Mouse (Mus musculus) midbrain, embryonic 15.5 days (tissue): Measurements from ENCODE around the gene Gcnt4. TPM values are rescaled to one million over a fixed set of nuclear protein-coding genes. Genes with fewer than 3 reads are reported as not detected.
"Not testable (repeated sequence)": the region's sequence is repeated elsewhere in the genome, so short reads cannot be mapped to it uniquely, and the experiment has no call there.

ENCODE experiments used
- ATAC-seq: fragments of 200-750 bp; cut with Nextera tagmentation; replicated peaks from 2 replicates; pipeline ENCODE4 v1.8.0; 2017; ENCODE audit warnings: moderate TSS enrichment
- H3K27ac ChIP-seq: fragments of 300-500 bp; sonication (generic); 2 replicates; pipeline ENCODE4 v1.5.1; 2015; ENCODE audit warnings: mild to moderate bottlenecking, inconsistent platforms
- H3K27me3 ChIP-seq: fragments of 300-500 bp; sonication (generic); replicated peaks from 2 replicates; pipeline ENCODE4 v1.6.1; 2015; ENCODE audit warnings: inconsistent platforms
- H3K36me3 ChIP-seq: fragments of 300-500 bp; sonication (generic); replicated peaks from 2 replicates; pipeline ENCODE4 v1.6.1; 2015; ENCODE audit warnings: inconsistent platforms
- H3K4me1 ChIP-seq: fragments of 300-500 bp; sonication (generic); 2 replicates; pipeline ENCODE4 v1.6.1; 2015; ENCODE audit warnings: inconsistent platforms
- H3K4me2 ChIP-seq: fragments of 300-500 bp; sonication (generic); 2 replicates; pipeline ENCODE4 v1.6.1; 2015; ENCODE audit warnings: inconsistent platforms, mild to moderate bottlenecking, moderate library complexity
- H3K4me3 ChIP-seq: fragments of 300-500 bp; sonication (generic); 2 replicates; pipeline ENCODE4 v1.5.1; 2015; ENCODE audit warnings: mild to moderate bottlenecking, inconsistent platforms
- H3K9ac ChIP-seq: fragments of 300-500 bp; sonication (generic); 2 replicates; pipeline ENCODE4 v1.6.1; 2015; ENCODE audit warnings: mild to moderate bottlenecking, inconsistent platforms
- H3K9me3 ChIP-seq: fragments of 300-500 bp; sonication (generic); 2 replicates; pipeline ENCODE4 v1.6.1; 2016; ENCODE audit warnings: inconsistent platforms
- WGBS: fragments of 180-500 bp; shearing (Covaris S2); methylation state at CpG from one replicate; pipeline ENCODE4 v1.1.7; 2015; ENCODE audit warnings: mixed read lengths; 5-methylcytosine and 5-hydroxymethylcytosine counted together
- polyA plus RNA-seq: library from polyadenylated mRNA; unstranded; fragments of >200 nt; fragmentation: Nextera tagmentation; extraction: Ambion mirVana; gene quantifications from 2 replicates; pipeline ENCODE4 v1.2.1, GENCODE M21; 2015

The Gcnt4 gene
- polyA plus RNA-seq, 1 experiment from 2014 or later: 0.14 TPM

DNA sequence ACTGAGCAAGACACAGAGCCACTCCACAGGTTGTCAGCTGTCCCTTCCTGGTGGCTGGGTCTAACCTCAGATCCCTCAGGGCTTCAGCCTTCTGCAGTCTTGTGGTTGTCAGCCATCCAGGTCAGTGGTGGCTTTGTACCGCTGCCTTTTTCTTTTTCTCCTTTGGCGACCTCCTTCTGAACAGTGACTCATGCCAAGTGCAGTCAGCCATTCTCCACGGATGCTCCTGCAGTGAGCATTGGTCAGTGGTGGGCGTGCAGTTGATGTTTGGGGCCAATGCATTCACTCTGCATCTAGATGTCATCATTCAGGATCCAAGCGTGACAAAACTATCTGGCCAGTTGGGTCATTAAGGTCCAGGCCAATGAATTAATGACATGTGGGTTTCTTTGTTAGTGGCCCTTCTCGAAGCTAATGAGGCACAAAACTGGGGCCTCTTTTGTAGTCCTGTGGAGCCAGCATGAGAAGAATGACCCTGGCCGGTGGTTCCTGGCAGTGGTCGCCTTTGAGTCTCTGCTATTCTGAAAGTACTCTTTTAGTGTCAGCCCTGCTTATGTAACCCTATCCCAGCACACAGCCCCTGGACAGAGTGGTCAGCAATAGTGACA is 4.0 kb downstream of the Gcnt4 start:
- peaks cover 14% of the 10 kb centered on the region for H3K4me1 ChIP-seq
- no peak overlapping the region for H3K4me3 ChIP-seq
- WGBS: 19% methylated on average over 8 of the region's 8 CpGs

DNA sequence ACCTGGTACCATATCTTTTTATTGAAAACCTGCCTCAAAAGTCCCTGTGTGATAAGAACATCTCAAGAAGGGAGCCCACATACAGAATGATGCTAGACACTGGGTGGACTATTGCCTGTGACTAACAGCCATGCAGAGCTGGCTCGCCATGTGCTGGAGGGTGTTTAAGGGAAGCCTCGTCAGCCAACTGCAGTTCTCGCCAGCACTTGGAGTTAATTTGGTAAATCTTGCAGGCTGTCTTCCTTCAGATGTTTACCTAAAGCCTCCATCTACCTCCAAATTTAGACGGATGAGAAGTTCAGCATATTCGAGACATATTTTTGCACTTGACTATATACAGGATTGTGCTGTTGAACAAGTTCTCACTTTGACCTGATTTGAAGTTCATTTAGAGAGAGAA is 8.3 kb downstream of the Gcnt4 start:
- ATAC-seq: no peak

More for the DNA sequence above, 4.0 kb downstream of the Gcnt4 start:
- Histone ChIP-seq H3K27me3 (peaks cover 26% of the 10 kb centered on the region), H3K9ac (no peak overlapping the region), H3K27ac (no peak overlapping the region), H3K4me2 (no peak overlapping the region), H3K9me3 (no peaks in the 10 kb centered on the region), H3K36me3 (no peaks in the 10 kb centered on the region)
- ATAC-seq: no peak

DNA sequence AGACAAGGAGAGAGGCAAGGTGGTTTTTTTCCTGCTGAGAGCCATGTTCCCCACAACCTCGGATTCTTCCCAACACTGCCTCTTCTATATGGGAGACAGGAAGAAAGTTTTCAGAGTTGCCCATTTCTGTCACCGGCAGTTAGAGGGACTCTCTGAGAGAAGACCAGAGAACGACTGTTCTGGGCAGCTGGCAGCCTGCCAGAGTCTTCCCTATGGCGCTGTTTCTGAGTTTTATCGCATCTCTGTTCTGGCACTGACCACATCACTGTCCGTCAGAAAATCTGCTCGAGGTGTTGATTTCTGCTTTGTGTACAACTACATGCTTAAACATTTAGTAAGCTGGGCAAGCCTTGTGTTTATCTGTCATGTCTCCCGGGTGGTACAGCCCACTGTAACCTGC is 8.9 kb downstream of the Gcnt4 start:
- WGBS: 70% methylated on average over 8 of the region's 8 CpGs
- ATAC-seq: no peak
- Histone ChIP-seq H3K9me3 (no peaks in the 10 kb centered on the region), H3K9ac (no peak overlapping the region), H3K27me3 (no peaks in the 10 kb centered on the region), H3K4me1 (no peaks in the 10 kb centered on the region), H3K27ac (no peak overlapping the region), H3K4me2 (no peak overlapping the region), H3K36me3 (no peaks in the 10 kb centered on the region), H3K4me3 (no peak overlapping the region)

More for the DNA sequence above, 8.3 kb downstream of the Gcnt4 start:
- Histone ChIP-seq H3K27me3 (no peaks in the 10 kb centered on the region), H3K4me3 (no peak overlapping the region), H3K36me3 (no peaks in the 10 kb centered on the region), H3K4me1 (no peaks in the 10 kb centered on the region), H3K9ac (no peak overlapping the region), H3K27ac (no peak overlapping the region), H3K4me2 (no peak overlapping the region), H3K9me3 (no peaks in the 10 kb centered on the region)
- WGBS: 90% methylated on average over 5 of the region's 5 CpGs

DNA sequence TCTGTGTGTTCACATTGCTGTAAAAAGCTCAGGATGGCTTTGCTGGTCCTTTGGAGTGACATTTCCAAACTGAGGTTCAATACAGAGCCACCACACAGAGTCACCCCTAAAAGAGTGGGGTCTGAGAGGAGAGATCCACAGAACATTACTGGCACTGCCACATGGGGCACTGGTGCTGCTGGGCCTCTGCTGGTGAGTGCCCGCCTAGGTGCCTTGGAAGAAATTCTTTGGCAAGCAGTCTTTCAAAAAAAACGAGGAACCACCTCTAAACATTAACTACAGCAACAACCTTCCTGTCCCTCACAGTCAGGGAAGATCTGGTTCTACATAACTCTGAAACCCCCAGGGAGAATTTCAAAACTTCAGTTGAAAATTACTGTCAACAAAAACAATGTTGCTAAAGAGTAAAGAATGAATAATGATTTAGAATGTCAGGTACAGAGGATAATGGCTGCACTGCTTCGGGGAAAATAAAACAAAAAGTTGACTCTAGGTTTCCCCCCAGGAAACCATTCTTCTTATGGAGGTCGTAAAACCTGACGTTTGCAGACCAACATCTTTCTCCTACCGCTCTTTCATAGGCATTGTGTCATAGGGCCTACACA is 11.8 kb downstream of the Gcnt4 start:
- no peaks in the 10 kb centered on the region for H3K36me3 ChIP-seq
- no peak overlapping the region for H3K4me2 ChIP-seq
- H3K9me3 ChIP-seq: no peaks in the 10 kb centered on the region
- H3K27ac ChIP-seq: no peak overlapping the region
- no peak overlapping the region for H3K4me3 ChIP-seq
- H3K27me3 ChIP-seq: no peaks in the 10 kb centered on the region
- no peak overlapping the region for H3K9ac ChIP-seq
- 68% methylated on average over 6 of the region's 6 CpGs for WGBS
- ATAC-seq: no peak
- H3K4me1 ChIP-seq: no peaks in the 10 kb centered on the region

DNA sequence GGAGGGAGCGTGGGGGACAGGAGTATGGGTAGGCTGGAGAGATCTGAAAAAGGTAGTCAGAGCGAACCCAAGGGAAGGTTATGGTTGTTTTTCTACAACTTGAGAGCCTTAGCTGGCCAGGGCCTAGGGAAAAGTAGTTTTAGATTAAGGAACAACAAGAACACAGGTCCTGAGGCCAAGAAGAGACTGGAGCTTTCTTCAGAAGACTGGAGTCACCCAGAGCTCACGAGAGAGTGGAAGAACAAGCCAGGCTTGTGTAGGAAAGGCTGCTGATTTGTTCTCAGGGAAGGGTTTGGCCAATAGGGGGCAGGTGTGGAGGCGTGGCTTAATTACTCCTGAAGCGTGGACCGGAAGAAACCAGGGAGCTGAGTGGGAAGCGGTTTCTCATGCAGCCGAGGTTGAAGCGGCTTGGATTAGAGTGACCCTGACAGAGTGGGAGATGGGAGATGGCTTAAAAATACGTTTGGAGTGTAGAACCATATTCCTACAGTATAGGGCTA is 12.6 kb downstream of the Gcnt4 start:
- no peak overlapping the region for H3K27ac ChIP-seq
- ATAC-seq: no peak
- no peaks in the 10 kb centered on the region for H3K9me3 ChIP-seq
- H3K4me1 ChIP-seq: no peaks in the 10 kb centered on the region
- no peak overlapping the region for H3K4me2 ChIP-seq
- WGBS: 75% methylated on average over 10 of the region's 10 CpGs
- H3K4me3 ChIP-seq: no peak overlapping the region
- no peak overlapping the region for H3K9ac ChIP-seq
- no peaks in the 10 kb centered on the region for H3K27me3 ChIP-seq
- no peaks in the 10 kb centered on the region for H3K36me3 ChIP-seq

DNA sequence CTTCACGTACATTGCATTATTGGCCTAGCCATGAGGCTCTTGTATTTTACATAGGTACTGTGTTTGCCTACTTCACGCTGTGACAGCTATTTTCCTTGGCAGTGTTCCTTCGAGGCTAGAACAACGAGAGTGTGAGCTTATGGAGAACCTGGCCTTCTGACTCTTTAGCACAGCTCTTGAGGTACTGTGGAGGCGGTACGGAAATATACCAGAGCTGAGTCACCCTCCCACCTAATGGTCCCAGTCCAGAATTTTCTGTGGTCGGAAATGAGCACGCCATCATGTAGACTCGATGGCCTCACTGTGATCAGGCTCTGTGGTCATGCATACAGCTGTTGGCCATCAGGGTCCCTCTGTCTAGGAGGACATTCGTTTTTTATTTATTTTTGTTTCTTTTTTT is 15.2 kb downstream of the Gcnt4 start:
- Histone ChIP-seq H3K9ac (no peak overlapping the region), H3K27me3 (no peaks in the 10 kb centered on the region), H3K4me3 (no peak overlapping the region), H3K4me2 (no peak overlapping the region), H3K36me3 (no peaks in the 10 kb centered on the region), H3K27ac (no peak overlapping the region), H3K4me1 (peaks cover 5% of the 10 kb centered on the region; the same call in 1 of the 2 replicates), H3K9me3 (no peaks in the 10 kb centered on the region)
- ATAC-seq: no peak
- WGBS: 88% methylated on average over 10 of the region's 10 CpGs

DNA sequence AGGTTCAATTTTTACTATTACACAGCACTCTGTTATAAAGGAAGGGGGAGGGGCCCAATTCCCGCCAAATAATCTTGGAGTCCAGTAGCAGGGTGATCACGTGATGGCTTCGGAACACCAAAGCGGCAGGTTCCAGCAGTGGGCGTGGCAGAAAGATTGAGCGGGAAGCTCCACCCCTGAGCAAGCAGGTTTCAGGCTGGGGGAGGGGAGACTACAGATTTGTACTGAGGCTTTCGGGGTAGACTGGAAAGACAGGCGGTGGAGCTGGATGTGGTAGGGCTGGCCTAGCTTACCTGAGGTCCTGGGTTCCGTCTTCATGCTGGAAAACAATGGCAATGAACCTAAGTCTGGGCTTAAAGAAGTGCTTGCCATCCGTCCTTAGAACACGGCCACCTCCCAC is 17.0 kb downstream of the Gcnt4 start:
- not testable (repeated sequence) for H3K36me3 ChIP-seq, H3K27me3 ChIP-seq, H3K4me2 ChIP-seq, ATAC-seq, H3K4me3 ChIP-seq, H3K27ac ChIP-seq, H3K9ac ChIP-seq, H3K9me3 ChIP-seq, H3K4me1 ChIP-seq
- 88% methylated on average over 11 of the region's 11 CpGs for WGBS

DNA sequence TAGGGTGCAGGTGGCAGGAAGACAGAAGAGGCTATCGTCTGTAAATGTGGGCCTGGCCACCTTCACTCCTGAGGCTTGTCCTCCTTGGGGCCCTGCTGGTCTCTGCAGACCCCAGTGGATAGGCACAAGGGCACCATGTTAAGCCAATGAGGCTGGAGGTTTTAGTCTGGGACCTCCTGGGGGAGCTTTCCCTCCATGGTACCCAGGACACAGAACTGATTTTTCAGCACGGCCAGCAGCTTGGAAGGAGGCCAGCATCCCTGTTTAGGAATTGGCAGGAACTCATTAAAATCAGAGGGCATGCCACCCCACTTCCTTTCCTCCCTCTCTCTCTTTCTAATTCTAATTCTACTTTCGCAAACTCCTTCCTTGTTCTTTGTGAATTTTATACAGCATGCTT is 19.1 kb downstream of the Gcnt4 start:
- H3K9me3 ChIP-seq: no peaks in the 10 kb centered on the region
- H3K36me3 ChIP-seq: no peaks in the 10 kb centered on the region
- no peak overlapping the region; the same call in 1 of the 2 replicates for H3K27ac ChIP-seq
- H3K9ac ChIP-seq: no peak overlapping the region
- H3K4me1 ChIP-seq: peaks cover 5% of the 10 kb centered on the region; the same call in 1 of the 2 replicates
- 30% methylated on average over 3 of the region's 3 CpGs for WGBS
- H3K27me3 ChIP-seq: no peaks in the 10 kb centered on the region
- H3K4me2 ChIP-seq: no peak overlapping the region
- H3K4me3 ChIP-seq: no peak overlapping the region
- ATAC-seq: no peak

GRCm38 (mm10) chr13:96945748-96946147 is 21.3 kb downstream of the Gcnt4 start:
- Histone ChIP-seq H3K4me1 (peaks cover 5% of the 10 kb centered on the region; the same call in 1 of the 2 replicates), H3K4me2 (no peak overlapping the region), H3K9ac (no peak overlapping the region), H3K27me3 (no peaks in the 10 kb centered on the region), H3K36me3 (no peaks in the 10 kb centered on the region), H3K9me3 (no peaks in the 10 kb centered on the region), H3K27ac (no peak overlapping the region), H3K4me3 (no peak overlapping the region)
- ATAC-seq: no peak
- 91% methylated on average over 4 of the region's 4 CpGs for WGBS

DNA sequence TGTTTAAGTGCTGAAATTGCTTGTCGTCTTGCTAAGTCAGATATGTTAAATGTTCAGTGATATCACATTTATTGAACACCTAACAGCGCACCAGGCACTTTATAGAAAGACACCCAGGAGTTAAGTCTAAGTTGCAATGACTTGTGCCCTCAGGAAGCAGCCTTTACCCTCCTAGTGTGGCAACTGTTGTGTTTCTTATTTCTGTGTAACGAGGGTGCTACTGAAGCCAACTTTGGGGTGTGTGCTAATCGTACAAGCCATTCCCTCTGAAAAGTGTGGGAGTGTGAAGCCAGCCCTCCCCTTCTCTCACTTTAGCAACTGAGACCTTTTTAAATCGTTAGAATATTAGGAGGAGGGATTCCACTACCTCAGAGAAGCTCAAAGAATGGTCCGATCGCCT is 23.2 kb downstream of the Gcnt4 start:
- no peak overlapping the region for H3K4me2 ChIP-seq
- no peaks in the 10 kb centered on the region for H3K9me3 ChIP-seq
- H3K27ac ChIP-seq: no peak overlapping the region
- ATAC-seq: no peak
- H3K36me3 ChIP-seq: no peaks in the 10 kb centered on the region
- 91% methylated on average over 7 of the region's 7 CpGs for WGBS
- peaks cover 11% of the 10 kb centered on the region; the same call in 1 of the 2 replicates for H3K4me1 ChIP-seq
- H3K27me3 ChIP-seq: no peaks in the 10 kb centered on the region
- H3K9ac ChIP-seq: no peak overlapping the region
- no peak overlapping the region for H3K4me3 ChIP-seq

GRCm38 (mm10) chr13:96951880-96952279 is 27.4 kb downstream of the Gcnt4 start:
- peak; percentile 93 for ATAC-seq
- Histone ChIP-seq H3K36me3 (no peaks in the 10 kb centered on the region), H3K4me1 (0 out of 2 replicates have a peak, but pooled peaks cover 6% of the 10 kb centered on the region), H3K9ac (no peak overlapping the region), H3K4me2 (no peak overlapping the region), H3K4me3 (no peak overlapping the region), H3K27me3 (no peaks in the 10 kb centered on the region), H3K27ac (no peak overlapping the region), H3K9me3 (no peaks in the 10 kb centered on the region)
- 27% methylated on average over 2 of the region's 2 CpGs for WGBS

GRCm38 (mm10) chr13:96956466-96956865 is 32.0 kb downstream of the Gcnt4 start:
- no peak overlapping the region for H3K4me2 ChIP-seq
- WGBS: 95% methylated on average over 6 of the region's 6 CpGs
- H3K4me1 ChIP-seq: 0 out of 2 replicates have a peak, but pooled peaks cover 4% of the 10 kb centered on the region
- H3K9ac ChIP-seq: no peak overlapping the region
- no peak overlapping the region for H3K27ac ChIP-seq
- ATAC-seq: no peak
- H3K9me3 ChIP-seq: no peaks in the 10 kb centered on the region
- no peak overlapping the region for H3K4me3 ChIP-seq
- H3K27me3 ChIP-seq: no peaks in the 10 kb centered on the region
- H3K36me3 ChIP-seq: no peaks in the 10 kb centered on the region

- 94% methylated on average over 1 of the region's 1 CpGs for WGBS
These were observed 35.5 kb downstream of the Gcnt4 start for GRCm38 (mm10) chr13:96960019-96960418.

More at GRCm38 (mm10) chr13:96960019-96960418, 35.5 kb downstream of the Gcnt4 start:
- no peaks in the 10 kb centered on the region for H3K4me1 ChIP-seq
- no peak overlapping the region for H3K27ac ChIP-seq
- no peak overlapping the region for H3K4me3 ChIP-seq
- H3K9me3 ChIP-seq: no peaks in the 10 kb centered on the region
- H3K4me2 ChIP-seq: no peak overlapping the region
- H3K36me3 ChIP-seq: no peaks in the 10 kb centered on the region
- ATAC-seq: no peak
- no peak overlapping the region for H3K9ac ChIP-seq
- H3K27me3 ChIP-seq: no peaks in the 10 kb centered on the region
